Mouse (Mus musculus) neural tube, embryonic 10.5 days (tissue): Measurements from ENCODE around the gene Trnau1ap.
A peak's percentile ranks its signal among the peaks of the same experiment; 100 is the strongest.

ENCODE experiments used
- DNase-seq: peaks from one replicate; pipeline ENCODE4 v3.0.0-alpha.2; 2017; ENCODE audit warnings: low spot score; ENCODE audit errors: extremely low spot score

Trnau1ap gene

DNA sequence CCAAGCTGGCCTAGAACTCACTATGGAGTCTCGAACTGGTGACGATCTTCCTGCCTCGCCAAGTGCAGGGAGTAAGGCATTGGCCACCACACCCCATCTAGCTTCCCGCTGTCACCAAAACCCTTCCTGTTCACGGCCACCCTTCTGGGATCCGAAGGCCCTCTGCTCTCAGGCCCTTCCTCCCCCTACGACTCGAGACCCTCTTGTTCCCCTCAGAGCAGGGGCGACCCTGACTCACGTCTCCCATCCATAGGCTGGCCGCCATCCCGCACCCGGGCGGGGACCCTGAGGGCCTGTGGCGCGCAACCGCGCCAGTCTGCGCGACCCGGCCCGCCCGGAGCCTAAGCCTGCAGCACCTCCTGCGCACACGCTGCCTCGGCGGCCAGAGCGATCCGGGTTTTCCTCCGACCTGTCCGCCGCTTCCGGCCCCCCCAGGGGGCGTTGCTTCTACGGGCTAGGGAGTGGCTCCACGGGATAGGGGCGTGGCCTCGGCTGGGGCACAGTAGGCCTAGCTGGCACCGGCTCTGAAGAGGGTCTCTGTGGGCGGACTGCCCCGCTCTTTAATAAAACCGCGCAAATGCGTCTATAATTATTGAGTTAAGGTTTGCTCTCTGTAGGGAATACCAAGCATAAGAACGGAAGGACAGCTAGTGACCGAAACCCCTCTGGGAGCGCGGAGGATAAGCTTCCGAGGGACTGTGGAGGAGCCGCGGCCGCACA, at the start of gene Trnau1ap:
TSS of gene Trnau1ap (minus strand) at position 424 of the 720 bp plus-strand sequence.
- DNase-seq = peak; percentile 95

- DNase-seq = no peak
These were observed 44.5 kb upstream of the Trnau1ap start for GRCm38 (mm10) chr4:132373820-132374219.

DNA sequence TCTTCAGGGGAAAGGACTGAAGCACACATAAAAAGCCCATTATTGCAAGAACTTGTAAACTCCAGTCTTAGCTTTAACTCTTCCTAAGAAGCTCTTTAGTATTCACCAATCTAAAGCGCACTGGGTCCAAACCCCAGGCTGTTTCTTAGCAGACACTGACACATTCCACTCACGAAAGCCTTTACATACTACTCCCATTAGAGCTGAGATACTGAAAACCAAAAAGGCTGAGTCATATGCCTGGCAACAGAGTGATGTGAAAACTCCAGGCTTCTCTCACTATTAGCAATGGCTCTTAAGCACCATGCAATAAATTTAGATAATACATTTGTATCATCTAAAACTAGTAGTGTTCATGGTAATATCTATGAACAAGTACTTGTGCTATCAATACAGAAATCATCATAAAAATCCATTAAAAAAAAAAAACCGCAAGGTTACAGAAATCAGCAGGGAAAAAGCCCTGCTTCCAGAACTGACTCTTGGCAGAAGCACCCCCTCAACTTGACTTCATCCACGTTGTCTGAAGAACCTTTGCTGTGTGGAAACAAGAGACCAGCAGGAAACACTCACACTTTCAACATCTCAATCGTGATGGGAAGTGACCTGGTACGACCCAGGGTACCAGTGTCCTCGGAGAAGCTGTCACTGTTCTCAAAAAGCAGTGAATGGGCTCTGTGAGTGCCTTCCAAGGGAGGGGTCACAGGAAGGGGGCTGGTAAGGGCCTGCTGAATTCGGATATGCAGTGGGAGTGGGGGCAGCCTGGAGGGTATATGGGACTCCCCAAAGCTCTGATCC, 40.8 kb upstream of the Trnau1ap start:
- no peak for DNase-seq

GRCm38 (mm10) chr4:132367480-132368201, 38.3 kb upstream of the Trnau1ap start:
- no peak for DNase-seq

DNA sequence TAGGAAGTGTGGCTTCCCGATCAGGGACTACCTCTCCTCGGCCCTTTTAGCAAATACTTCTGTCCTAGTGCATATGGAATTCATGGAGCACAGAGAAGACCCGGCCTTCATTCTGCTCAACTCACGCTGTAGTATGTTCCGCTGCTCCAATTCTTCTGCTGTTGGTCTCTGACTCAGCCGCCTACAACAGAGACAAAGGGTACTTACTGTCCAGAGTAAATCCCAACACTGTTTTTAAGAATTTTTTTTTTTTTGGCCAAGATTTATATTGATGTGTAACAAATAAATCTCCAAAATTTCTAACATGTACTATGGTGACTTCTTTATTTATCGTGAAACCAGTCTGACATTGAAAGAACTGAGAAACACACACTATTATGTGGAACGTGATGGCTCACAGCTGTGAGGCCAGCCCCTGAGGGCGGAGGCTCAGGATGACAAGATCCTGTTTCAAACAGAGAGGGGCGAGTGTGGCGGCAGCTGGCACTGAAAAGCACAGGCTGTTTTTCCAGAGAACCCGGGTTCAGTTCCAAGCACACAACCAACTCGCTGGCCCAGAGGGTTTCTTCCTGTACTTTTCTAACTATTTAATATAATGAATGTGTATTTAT, 36.2 kb upstream of the Trnau1ap start:
- no peak for DNase-seq

GRCm38 (mm10) chr4:132363487-132363886, 34.1 kb upstream of the Trnau1ap start:
- DNase-seq = no peak

GRCm38 (mm10) chr4:132359510-132359909, 30.2 kb upstream of the Trnau1ap start:
- DNase-seq = no peak

DNA sequence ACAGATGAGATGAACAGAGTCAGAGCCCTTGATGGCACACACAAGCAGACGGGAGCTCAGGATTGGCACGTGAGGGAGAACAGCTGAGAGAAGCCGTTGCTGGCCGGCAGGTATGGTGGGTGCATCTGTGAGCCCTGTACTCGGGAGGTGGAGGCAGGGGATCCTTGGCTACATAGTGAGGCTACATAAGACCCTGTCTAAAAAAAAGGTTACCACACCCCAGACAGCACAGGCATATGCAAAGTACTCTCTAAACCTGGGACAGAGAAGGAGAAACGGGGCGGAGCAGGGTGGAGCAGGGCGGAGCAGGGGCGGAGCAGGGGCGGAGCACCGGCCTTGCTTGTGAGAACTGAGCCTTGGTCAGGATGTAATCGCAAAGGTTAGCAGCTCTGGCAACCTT, 26.8 kb upstream of the Trnau1ap start:
- no peak for DNase-seq

DNA sequence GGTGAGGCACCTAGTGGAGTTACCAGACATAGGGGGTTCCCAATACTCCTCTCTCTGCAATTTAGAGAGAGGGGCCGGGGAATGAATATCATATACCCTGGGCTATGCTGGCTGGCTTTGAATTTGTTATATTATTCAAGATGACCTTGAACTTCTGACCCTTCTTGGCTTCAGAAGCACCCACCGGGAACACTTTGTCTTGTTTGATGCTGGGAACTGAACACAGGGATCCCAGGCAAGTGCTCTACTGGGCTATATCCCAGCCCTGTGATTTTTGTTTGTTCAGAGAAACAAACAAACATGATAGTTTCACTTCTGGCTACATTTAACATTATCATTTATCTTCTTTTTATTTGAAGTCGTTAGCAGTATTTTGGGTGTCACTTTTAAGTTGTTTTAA, 26.1 kb upstream of the Trnau1ap start:
- DNase-seq = no peak

DNA sequence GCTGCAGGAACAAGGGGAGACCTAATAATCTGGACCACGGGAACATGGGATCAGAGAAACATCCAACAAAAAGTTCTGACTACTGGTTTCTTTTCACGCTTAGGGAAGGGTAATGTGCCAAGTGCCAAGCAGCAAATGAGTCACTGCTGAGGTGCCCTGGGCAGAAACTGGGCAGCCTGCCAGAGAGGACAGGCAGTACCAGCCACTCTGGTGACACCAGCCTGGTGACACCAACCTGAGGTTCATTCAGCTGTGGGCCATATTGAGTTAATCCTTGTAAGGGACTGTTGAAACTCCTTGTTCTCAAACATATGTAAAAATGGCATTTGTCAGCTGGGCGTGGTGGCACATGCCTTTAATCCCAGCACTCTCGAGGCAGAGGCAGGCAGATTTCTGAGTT, 25.2 kb upstream of the Trnau1ap start:
- no peak for DNase-seq

- DNase-seq = peak; percentile 92
These were observed 24.1 kb upstream of the Trnau1ap start, which contains the start of gene Rcc1 for GRCm38 (mm10) chr4:132353481-132353885. Gene Rcc1 (minus strand): TSS chr4:132353605.

DNA sequence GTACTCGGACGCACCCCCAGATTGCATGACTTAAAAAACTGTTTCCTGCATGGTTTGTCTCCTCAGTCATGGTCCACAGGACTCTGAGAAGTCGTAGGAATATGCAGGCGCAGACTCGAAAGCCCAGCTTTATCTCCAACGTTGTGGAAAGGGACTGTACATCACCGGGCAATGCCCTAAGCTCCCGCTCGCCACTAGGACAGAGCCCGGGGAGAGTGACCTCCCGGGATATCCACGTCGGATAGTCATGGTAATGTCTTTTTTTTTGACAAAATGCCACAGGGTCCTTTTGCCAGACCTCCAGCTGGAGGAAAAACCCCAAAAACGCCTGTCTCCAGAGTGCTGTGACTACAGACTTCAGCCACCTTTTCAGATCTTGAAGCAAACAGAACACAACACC, 23.4 kb upstream of the Trnau1ap start:
- DNase-seq = peak; percentile 42

DNA sequence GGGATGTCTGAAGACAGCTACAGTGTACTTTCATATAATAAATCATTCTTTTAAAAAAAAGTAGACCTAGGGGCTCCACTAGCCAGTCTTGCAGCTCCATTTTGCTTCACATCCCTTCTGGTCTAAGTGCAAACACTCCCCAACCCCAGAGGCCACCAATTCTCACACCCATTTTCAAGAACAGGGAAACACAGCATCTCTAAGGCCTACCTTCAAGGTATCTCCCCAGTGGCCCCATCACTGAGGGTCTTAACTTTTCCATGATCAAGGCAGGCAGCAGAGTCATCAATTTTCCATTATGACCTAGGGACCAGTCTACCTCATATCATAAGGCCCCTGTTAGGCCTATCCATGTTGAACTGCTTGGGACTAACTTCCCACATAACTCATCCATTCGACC, 22.1 kb upstream of the Trnau1ap start:
- no peak for DNase-seq

DNA sequence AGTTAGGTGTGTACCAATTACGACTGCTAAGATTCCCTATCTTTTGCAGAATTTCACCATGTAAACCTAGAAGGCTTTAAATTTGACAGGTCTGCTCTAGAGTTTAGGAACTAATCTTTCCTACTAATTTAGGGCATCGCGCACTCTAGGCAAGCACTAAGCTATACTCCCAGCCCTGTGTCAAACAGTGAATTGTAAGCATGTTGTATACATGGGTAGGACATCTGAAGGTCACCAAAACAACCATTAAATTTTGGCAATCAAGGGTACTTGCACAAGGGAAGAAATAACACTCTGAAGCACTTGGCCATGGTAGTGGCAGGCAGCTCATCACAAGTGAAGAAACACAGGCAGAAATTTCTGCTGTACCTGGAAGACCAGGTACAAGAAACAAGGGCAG, 21.5 kb upstream of the Trnau1ap start:
- DNase-seq = no peak

- no peak for DNase-seq
These were observed 20.9 kb upstream of the Trnau1ap start for GRCm38 (mm10) chr4:132350123-132350740.

DNA sequence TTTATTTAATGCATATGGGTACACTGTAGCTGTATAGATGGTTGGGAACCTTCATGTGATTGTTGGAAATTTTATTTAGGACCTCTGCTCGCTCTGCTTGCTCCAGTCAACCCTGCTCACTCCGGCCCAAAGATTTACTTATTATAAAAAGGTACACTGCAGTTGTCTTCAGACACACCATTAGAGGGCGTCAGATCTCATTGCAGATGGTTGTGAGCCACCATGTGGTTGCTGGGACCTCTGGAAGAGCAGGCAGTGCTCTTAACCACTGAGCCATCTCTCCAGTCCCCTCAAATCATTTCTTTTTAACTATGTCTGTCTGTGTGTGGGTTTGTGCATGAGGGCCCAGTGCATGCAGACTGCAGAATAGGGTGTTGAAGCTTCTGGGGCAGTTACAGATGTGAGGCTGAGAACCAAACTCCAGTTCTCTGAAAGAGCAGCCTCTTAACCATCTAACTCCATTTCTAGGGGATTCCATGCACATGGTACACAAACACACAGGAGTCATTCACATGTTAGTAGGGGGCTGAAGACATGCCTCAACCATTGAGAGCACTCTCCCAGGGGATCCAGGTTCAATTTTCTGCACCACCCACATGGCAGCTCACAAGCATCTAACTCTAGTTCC, 20.3 kb upstream of the Trnau1ap start:
- DNase-seq = no peak

DNA sequence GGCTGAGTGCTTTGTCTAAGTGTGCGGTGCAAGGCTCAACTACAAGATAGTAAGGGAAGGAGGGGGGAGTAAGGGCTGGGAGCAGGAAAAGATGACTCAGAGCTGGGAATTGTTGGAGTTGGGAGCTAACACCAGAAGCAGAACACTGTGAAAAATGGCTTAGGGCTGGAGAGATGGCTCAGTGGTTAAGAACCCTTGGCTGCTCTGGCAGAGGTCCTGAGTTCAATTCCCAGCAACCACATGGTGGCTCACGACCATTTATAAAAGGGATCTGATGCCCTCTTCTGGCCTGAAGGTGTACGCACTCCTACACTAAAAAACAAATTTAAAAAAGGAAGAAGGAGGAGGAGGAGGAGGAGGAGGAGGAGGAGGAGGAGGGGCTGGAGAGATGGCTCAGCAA, 17.3 kb upstream of the Trnau1ap start:
- no peak for DNase-seq

GRCm38 (mm10) chr4:132346261-132346660, 16.9 kb upstream of the Trnau1ap start:
- no peak for DNase-seq

GRCm38 (mm10) chr4:132345843-132346212, 16.5 kb upstream of the Trnau1ap start:
- DNase-seq = no peak

DNA sequence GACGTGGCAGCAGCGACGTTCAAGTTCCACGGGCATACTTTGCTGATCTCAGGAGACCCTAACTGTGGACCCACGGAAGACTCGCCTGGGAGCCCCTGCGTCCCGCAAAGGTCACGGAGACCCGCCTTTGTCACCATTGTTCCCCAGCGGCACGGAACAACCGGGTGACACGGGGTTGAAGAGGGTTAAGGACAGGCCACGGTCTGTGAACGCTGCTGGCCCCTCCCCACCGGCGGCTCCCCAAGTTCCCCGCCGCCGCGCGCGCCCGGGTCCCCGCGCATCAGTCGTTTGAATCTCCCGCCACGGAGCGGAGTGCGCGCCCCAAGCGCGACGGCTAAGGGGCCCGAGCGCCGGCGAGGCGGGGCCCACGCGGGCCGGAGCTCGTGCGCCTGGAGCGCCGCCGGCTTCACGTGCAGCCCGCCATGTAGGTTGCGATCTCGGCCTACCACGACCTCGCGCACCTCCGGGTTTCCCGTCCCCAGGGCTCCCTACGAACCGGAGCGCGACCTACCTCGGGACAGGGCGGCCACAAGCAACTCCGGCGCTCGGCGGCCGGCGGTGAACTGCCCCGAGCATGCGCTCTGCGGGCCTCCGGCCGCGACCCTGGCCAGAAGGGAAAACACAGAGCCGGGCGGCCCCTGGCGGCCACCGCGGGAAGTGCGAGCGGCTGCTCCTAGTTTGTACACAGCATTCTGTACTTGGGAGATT, 16.0 kb upstream of the Trnau1ap start:
- peak; percentile 99 for DNase-seq
